Mouse (Mus musculus): Measurements from ENCODE around the gene C1qtnf5.

The C1qtnf5 gene

GRCm38 (mm10) chr9:44107110-44107509, at the start of gene C1qtnf5:
Gene C1qtnf5, plus strand, starts transcription at chr9:44107245.
- DNase-seq (ENCODE audit: low spot score in 2 of 2), result no peak

GRCm38 (mm10) chr9:44058606-44059005, 48.4 kb upstream of the C1qtnf5 start:
- no peak for DNase-seq (ENCODE audit: low spot score in 2 of 2)

GRCm38 (mm10) chr9:44065177-44065576, 41.9 kb upstream of the C1qtnf5 start:
- DNase-seq (ENCODE audit: low spot score in 2 of 2), result no peak

- DNase-seq (ENCODE audit: low spot score in 2 of 2), result peak; percentile 98 to 100
Observed at GRCm38 (mm10) chr9:44066785-44067225, 40.2 kb upstream of the C1qtnf5 start, which contains the start of gene Usp2. Gene Usp2, plus strand, starts transcription at chr9:44067021.

- peak; percentile 64 to 69 for DNase-seq (ENCODE audit: low spot score in 2 of 2)
Observed at GRCm38 (mm10) chr9:44067241-44067959, 39.6 kb upstream of the C1qtnf5 start.

- DNase-seq (ENCODE audit: low spot score in 2 of 2), result no peak
Observed at GRCm38 (mm10) chr9:44067960-44068330, 39.1 kb upstream of the C1qtnf5 start.

GRCm38 (mm10) chr9:44069252-44069651, 37.8 kb upstream of the C1qtnf5 start:
- no peak for DNase-seq (ENCODE audit: low spot score in 2 of 2)

- no peak for DNase-seq (ENCODE audit: low spot score in 2 of 2)
Observed at GRCm38 (mm10) chr9:44070113-44070843, 36.8 kb upstream of the C1qtnf5 start.

- no peak for DNase-seq (ENCODE audit: low spot score in 2 of 2)
Observed at GRCm38 (mm10) chr9:44070844-44071231, 36.2 kb upstream of the C1qtnf5 start.

GRCm38 (mm10) chr9:44071914-44072598, 35.0 kb upstream of the C1qtnf5 start:
- DNase-seq (ENCODE audit: low spot score in 2 of 2), result no peak

- DNase-seq (ENCODE audit: low spot score in 2 of 2), result no peak
Observed at GRCm38 (mm10) chr9:44072599-44072915, 34.5 kb upstream of the C1qtnf5 start.

GRCm38 (mm10) chr9:44073115-44073514, 33.9 kb upstream of the C1qtnf5 start:
- DNase-seq (ENCODE audit: low spot score in 2 of 2), result no peak

- DNase-seq (ENCODE audit: low spot score in 2 of 2), result peak in 1 of 2 experiments; percentile 55
Observed at GRCm38 (mm10) chr9:44074395-44075275, 32.4 kb upstream of the C1qtnf5 start.

- DNase-seq (ENCODE audit: low spot score in 2 of 2), result no peak
Observed at GRCm38 (mm10) chr9:44075276-44075995, 31.6 kb upstream of the C1qtnf5 start.

- no peak for DNase-seq (ENCODE audit: low spot score in 2 of 2)
Observed at GRCm38 (mm10) chr9:44075996-44076763, 30.9 kb upstream of the C1qtnf5 start.

- peak; percentile 37 to 59 for DNase-seq (ENCODE audit: low spot score in 2 of 2)
Observed at GRCm38 (mm10) chr9:44076764-44077120, 30.3 kb upstream of the C1qtnf5 start.

- no peak for DNase-seq (ENCODE audit: low spot score in 2 of 2)
Observed at GRCm38 (mm10) chr9:44077266-44077910, 29.7 kb upstream of the C1qtnf5 start.

GRCm38 (mm10) chr9:44078136-44078797, 28.8 kb upstream of the C1qtnf5 start:
- DNase-seq (ENCODE audit: low spot score in 2 of 2), result no peak

Measured in thymus, postnatal 10 days (tissue).